Mouse (Mus musculus) kidney, embryonic 15.5 days (tissue): ENCODE data around the gene Rps27a. TPM values are rescaled to one million over a fixed set of nuclear protein-coding genes. Genes with fewer than 3 reads are reported as not detected.
"Not testable (repeated sequence)": the region's sequence is repeated elsewhere in the genome, so short reads cannot be mapped to it uniquely, and the experiment has no call there.

ENCODE experiments used
- ATAC-seq: fragments of 200-750 bp; cut with Nextera tagmentation; replicated peaks from 2 replicates; pipeline ENCODE4 v1.8.0; 2017; ENCODE audit warnings: moderate TSS enrichment; ENCODE audit not compliant: low FRiP score
- H3K27ac ChIP-seq: fragments of 300-500 bp; sonication (generic); 2 replicates; pipeline ENCODE4 v1.5.1; 2015; ENCODE audit warnings: mild to moderate bottlenecking, inconsistent platforms
- H3K27me3 ChIP-seq: fragments of 300-500 bp; sonication (generic); 2 replicates; pipeline ENCODE4 v1.6.1; 2015; ENCODE audit warnings: inconsistent platforms
- H3K36me3 ChIP-seq: fragments of 300-500 bp; sonication (generic); 2 replicates; pipeline ENCODE4 v1.6.1; 2015; ENCODE audit warnings: inconsistent platforms
- H3K4me1 ChIP-seq: fragments of 300-500 bp; sonication (generic); 2 replicates; pipeline ENCODE4 v1.6.1; 2015; ENCODE audit warnings: inconsistent platforms
- H3K4me2 ChIP-seq: fragments of 300-500 bp; sonication (generic); 2 replicates; pipeline ENCODE4 v1.6.1; 2015; ENCODE audit warnings: moderate library complexity, mild to moderate bottlenecking, inconsistent platforms
- H3K4me3 ChIP-seq: fragments of 300-500 bp; sonication (generic); replicated peaks from 2 replicates; pipeline ENCODE4 v1.5.1; 2015; ENCODE audit warnings: mild to moderate bottlenecking, inconsistent platforms
- H3K9ac ChIP-seq: fragments of 300-500 bp; sonication (generic); 2 replicates; pipeline ENCODE4 v1.6.1; 2015; ENCODE audit warnings: mild to moderate bottlenecking, inconsistent platforms
- H3K9me3 ChIP-seq: fragments of 300-500 bp; sonication (generic); replicated peaks from 2 replicates; pipeline ENCODE4 v1.6.1; 2016; ENCODE audit warnings: inconsistent platforms
- WGBS: fragments of 180-500 bp; shearing (Covaris S2); methylation state at CpG from one replicate; pipeline ENCODE4 v1.1.7; 2015; ENCODE audit warnings: mixed read lengths; 5-methylcytosine and 5-hydroxymethylcytosine counted together
- polyA plus RNA-seq: library from polyadenylated mRNA; unstranded; fragments of >200 nt; fragmentation: Nextera tagmentation; extraction: Ambion mirVana; gene quantifications from 2 replicates; pipeline ENCODE4 v1.2.1, GENCODE M21; 2015

Rps27a gene
- polyA plus RNA-seq, 1 experiment from 2014 or later, result 1,122 TPM

GRCm38 (mm10) chr11:29546762-29547161, 1.1 kb downstream of the Rps27a start:
- Histone ChIP-seq H3K36me3 (peaks cover 43% of the 10 kb centered on the region), H3K27ac (0 out of 2 replicates have a peak overlapping the region, but pooled peaks have one; percentile 88), H3K4me3 (peak overlapping the region; percentile 84), H3K9me3 (no peaks in the 10 kb centered on the region), H3K9ac (peak overlapping the region; percentile 89), H3K27me3 (no peaks in the 10 kb centered on the region), H3K4me2 (peak overlapping the region; percentile 68), H3K4me1 (peaks cover 11% of the 10 kb centered on the region)
- ATAC-seq, result no peak
- 16% methylated on average over 2 of the region's 2 CpGs for WGBS

- Histone ChIP-seq H3K36me3 (peaks cover 47% of the 10 kb centered on the region), H3K4me3 (peak overlapping the region; percentile 84), H3K4me2 (peak overlapping the region; percentile 68), H3K9ac (peak overlapping the region; percentile 89), H3K4me1 (peaks cover 11% of the 10 kb centered on the region), H3K27ac (0 out of 2 replicates have a peak overlapping the region, but pooled peaks have one; percentile 18)
- not testable (repeated sequence) for H3K27me3 ChIP-seq, H3K9me3 ChIP-seq, ATAC-seq
- 88% methylated on average over 2 of the region's 2 CpGs for WGBS
Observed at GRCm38 (mm10) chr11:29546297-29546696, 1.6 kb downstream of the Rps27a start.

- H3K27ac ChIP-seq, H3K4me3 ChIP-seq, ATAC-seq, H3K9me3 ChIP-seq, H3K4me2 ChIP-seq, H3K9ac ChIP-seq, H3K27me3 ChIP-seq: not testable (repeated sequence)
- peaks cover 11% of the 10 kb centered on the region for H3K4me1 ChIP-seq
- peaks cover 56% of the 10 kb centered on the region for H3K36me3 ChIP-seq
- 88% methylated on average over 4 of the region's 4 CpGs for WGBS
Observed at GRCm38 (mm10) chr11:29545150-29545752, 2.7 kb downstream of the Rps27a start.

GRCm38 (mm10) chr11:29544225-29544945, 3.5 kb downstream of the Rps27a start:
- Histone ChIP-seq H3K4me2 (no peak overlapping the region), H3K9ac (no peak overlapping the region), H3K27me3 (no peaks in the 10 kb centered on the region), H3K36me3 (peaks cover 59% of the 10 kb centered on the region), H3K9me3 (no peaks in the 10 kb centered on the region), H3K4me1 (peaks cover 11% of the 10 kb centered on the region), H3K4me3 (no peak overlapping the region), H3K27ac (no peak overlapping the region; the same call in 1 of the 2 replicates)
- ATAC-seq, result no peak
- WGBS, result 89% methylated on average over 3 of the region's 3 CpGs

- Histone ChIP-seq H3K4me1 (no peaks in the 10 kb centered on the region), H3K9ac (no peak overlapping the region), H3K27me3 (no peaks in the 10 kb centered on the region), H3K4me2 (no peak overlapping the region), H3K9me3 (no peaks in the 10 kb centered on the region), H3K36me3 (peaks cover 70% of the 10 kb centered on the region), H3K4me3 (no peak overlapping the region), H3K27ac (no peak overlapping the region)
- no peak for ATAC-seq
- 97% methylated on average over 1 of the region's 1 CpGs for WGBS
Observed at GRCm38 (mm10) chr11:29538201-29538600, 9.7 kb downstream of the Rps27a start.

- peak; percentile 98 for ATAC-seq
- 3% methylated on average over 47 of the region's 47 CpGs for WGBS
- H3K9me3 ChIP-seq, result no peaks in the 10 kb centered on the region
- H3K27me3 ChIP-seq, result no peaks in the 10 kb centered on the region
- peak within 1 kb of the TSS; percentile 91 for H3K27ac ChIP-seq
- H3K9ac ChIP-seq, result peak within 1 kb of the TSS; percentile 66
- H3K4me1 ChIP-seq, result peaks cover 10% of the 10 kb centered on the region
- peak within 1 kb of the TSS; percentile 75 for H3K4me3 ChIP-seq
- peaks cover 14% of the 10 kb centered on the region for H3K36me3 ChIP-seq
- H3K4me2 ChIP-seq, result peak within 1 kb of the TSS; percentile 68
Observed at GRCm38 (mm10) chr11:29525988-29526794, 21.7 kb downstream of the Rps27a start, which contains the start of gene Mtif2. Mtif2 (plus strand) TSS chr11:29526408.

- peaks cover 8% of the 10 kb centered on the region; the same call in 1 of the 2 replicates for H3K4me1 ChIP-seq
- H3K4me3 ChIP-seq, result peak within 1 kb of the TSS; percentile 75
- peaks cover 19% of the 10 kb centered on the region for H3K36me3 ChIP-seq
- H3K9ac ChIP-seq, result peak within 1 kb of the TSS; percentile 72
- no peaks in the 10 kb centered on the region for H3K27me3 ChIP-seq
- WGBS, result 3% methylated on average over 40 of the region's 40 CpGs
- H3K27ac ChIP-seq, result peak within 1 kb of the TSS; percentile 86
- H3K4me2 ChIP-seq, result peak within 1 kb of the TSS; percentile 74
- peak; percentile 100 for ATAC-seq
- no peaks in the 10 kb centered on the region for H3K9me3 ChIP-seq
Observed at GRCm38 (mm10) chr11:29514682-29515412, 33.1 kb downstream of the Rps27a start, which contains the start of gene Prorsd1. Prorsd1 (minus strand) TSS chr11:29515033.

GRCm38 (mm10) chr11:29514325-29514681, 33.6 kb downstream of the Rps27a start:
- Histone ChIP-seq H3K9ac (peak overlapping the region; percentile 72), H3K4me3 (peak overlapping the region; percentile 75), H3K4me2 (peak overlapping the region; percentile 74), H3K27me3 (no peaks in the 10 kb centered on the region), H3K36me3 (peaks cover 19% of the 10 kb centered on the region), H3K27ac (peak overlapping the region; percentile 86), H3K9me3 (no peaks in the 10 kb centered on the region), H3K4me1 (peaks cover 8% of the 10 kb centered on the region; the same call in 1 of the 2 replicates)
- 0 out of 2 replicates have a peak, but pooled peaks have one; percentile 3 for ATAC-seq
- WGBS, result 25% methylated on average over 10 of the region's 10 CpGs

- no peak for ATAC-seq
- 88% methylated on average over 4 of the region's 4 CpGs for WGBS
- Histone ChIP-seq H3K4me1 (peaks cover 8% of the 10 kb centered on the region; the same call in 1 of the 2 replicates), H3K36me3 (peaks cover 19% of the 10 kb centered on the region), H3K27me3 (no peaks in the 10 kb centered on the region), H3K27ac (no peak overlapping the region), H3K4me2 (no peak overlapping the region), H3K9ac (no peak overlapping the region), H3K4me3 (no peak overlapping the region), H3K9me3 (no peaks in the 10 kb centered on the region)
Observed at GRCm38 (mm10) chr11:29512818-29513535, 34.9 kb downstream of the Rps27a start.

- Histone ChIP-seq H3K36me3 (peaks cover 30% of the 10 kb centered on the region), H3K4me2 (no peak overlapping the region), H3K4me3 (no peak overlapping the region), H3K9me3 (no peaks in the 10 kb centered on the region), H3K27ac (no peak overlapping the region), H3K4me1 (peaks cover 8% of the 10 kb centered on the region; the same call in 1 of the 2 replicates), H3K27me3 (no peaks in the 10 kb centered on the region), H3K9ac (no peak overlapping the region)
- WGBS, result 93% methylated on average over 1 of the region's 1 CpGs
- ATAC-seq, result no peak
Observed at GRCm38 (mm10) chr11:29509421-29509820, 38.5 kb downstream of the Rps27a start.
